Mouse (Mus musculus): ENCODE data around the gene Adam1a.

DNA sequence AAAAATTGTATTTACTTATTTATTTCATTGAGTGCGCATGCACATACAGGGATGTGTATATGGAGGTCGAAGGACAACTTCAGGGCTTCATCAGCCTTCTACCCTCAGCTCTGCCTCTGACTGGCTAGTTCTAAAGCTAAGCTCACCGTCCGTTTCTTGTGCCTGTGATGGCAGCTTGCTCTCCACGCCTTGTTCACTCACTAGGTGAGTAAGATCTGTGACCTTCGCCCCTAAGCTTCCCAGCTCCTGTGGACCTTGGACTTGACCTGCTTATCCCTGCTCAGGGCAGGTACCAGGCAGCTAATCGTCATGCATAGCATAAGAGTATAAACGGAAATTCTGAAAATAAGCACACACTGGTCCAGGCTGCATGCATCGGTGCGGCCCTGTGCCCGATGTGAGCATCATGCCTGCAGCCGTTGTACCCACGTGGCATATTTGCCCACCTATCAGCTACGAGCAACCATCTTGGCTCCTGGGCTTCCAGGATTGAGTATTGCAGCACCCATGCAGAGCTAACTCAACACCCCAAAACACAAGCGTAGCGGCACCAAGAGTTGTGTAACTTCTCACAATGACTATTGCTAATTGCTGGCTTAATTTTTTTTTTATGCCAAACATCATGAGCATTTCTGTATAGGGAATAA is 20.9 kb upstream of the Adam1a start:
- TF ChIP-seq CTCF (IDR thresholded peaks at IDR 0.05; ENCODE audit: control insufficient read depth, insufficient read depth, insufficient replicate concordance, low read depth, low read length), result no peak
- TF ChIP-seq POLR2A (IDR thresholded peaks at IDR 0.05; ENCODE audit: control insufficient read depth, low read depth, low read length), result no peak

Data from testis, adult 2 months (tissue).